ENCODE assay signal across 7 mouse cellular contexts in genomic region chr6:125099421-125099971, GRCm38 (mm10). TPM values are rescaled to one million over a fixed set of nuclear protein-coding genes. Genes with fewer than 3 reads are reported as not detected.
DNase-seq lines count a peak whose midpoint lies in the region; ATAC-seq lines count a peak whose summit lies in the region.

No protein-coding gene starts in this region.

- peak overlapping the region; percentile 44; the same call in 1 of the 2 replicates for H3K27ac ChIP-seq in limb, embryonic 13.5 days
- peak overlapping the region; percentile 63 for H3K27ac ChIP-seq in midbrain, embryonic 14.5 days (replicated peaks; ENCODE audit: low read depth, low read length)

- ATAC-seq in limb, embryonic 13.5 days (ENCODE audit: low FRiP score, low read depth): no peak
- no peak for ATAC-seq in midbrain, embryonic 14.5 days (ENCODE audit: low FRiP score, low TSS enrichment)

- 47% methylated on average over 5 of the region's 5 CpGs for WGBS in limb, embryonic 13.5 days
- 35% methylated on average over 5 of the region's 5 CpGs for WGBS in midbrain, embryonic 14.5 days

- no peaks in the 10 kb centered on the region for H3K27me3 ChIP-seq in limb, embryonic 13.5 days
- no peaks in the 10 kb centered on the region for H3K27me3 ChIP-seq in midbrain, embryonic 14.5 days (ENCODE audit: control insufficient read depth, insufficient read depth, low read length)

- H3K4me3 ChIP-seq in limb, embryonic 13.5 days: peak overlapping the region; percentile 91
- peak overlapping the region; percentile 98 for H3K4me3 ChIP-seq in midbrain, embryonic 14.5 days (replicated peaks; ENCODE audit: low read depth, low read length)

- peak overlapping the region; percentile 95 for H3K4me2 ChIP-seq in limb, embryonic 13.5 days (replicated peaks)
- H3K4me2 ChIP-seq in midbrain, embryonic 14.5 days (ENCODE audit: low read length): peak overlapping the region; percentile 85

- no peaks in the 10 kb centered on the region for H3K9me3 ChIP-seq in limb, embryonic 13.5 days
- H3K9me3 ChIP-seq in midbrain, embryonic 14.5 days (ENCODE audit: control insufficient read depth, low read length): no peaks in the 10 kb centered on the region

- H3K36me3 ChIP-seq in limb, embryonic 13.5 days: peaks cover 65% of the 10 kb centered on the region
- H3K36me3 ChIP-seq in midbrain, embryonic 14.5 days (ENCODE audit: control insufficient read depth, insufficient read depth, low read length): peaks cover 68% of the 10 kb centered on the region

- peak; percentile 75 for DNase-seq in 3134 (ENCODE audit: extremely low read depth, insufficient read length, low spot score)
- peak; percentile 51 for DNase-seq in 3T3-L1 (ENCODE audit: low read depth, low spot score)
- DNase-seq in cerebellum, postnatal 36 days: peak; percentile 34 to 36
- peak; percentile 59 to 68 for DNase-seq in heart, postnatal 10 days
- DNase-seq in midbrain, embryonic 14.5 days: peak; percentile 54
- DNase-seq in thymus, postnatal 25 days: peak; percentile 81

- peak overlapping the region; percentile 96 for H3K9ac ChIP-seq in limb, embryonic 13.5 days
- H3K9ac ChIP-seq in midbrain, embryonic 14.5 days (replicated peaks; ENCODE audit: low read length): peak overlapping the region; percentile 92; the same call in 1 of the 2 replicates

- intact Hi-C loops in heart, postnatal 10 days (cut with DNase I): loop anchor here (5.0 kb wide), 1 partner anchor 93 kb away; the partner anchor contains the start of genes Mrpl51 and Ncapd2

- H3K4me1 ChIP-seq in limb, embryonic 13.5 days: peaks cover 39% of the 10 kb centered on the region
- peaks cover 33% of the 10 kb centered on the region for H3K4me1 ChIP-seq in midbrain, embryonic 14.5 days (ENCODE audit: control insufficient read depth, insufficient read depth, low read length)

RNA-seq across cellular contexts. Expression of gene Chd4, which starts 3.7 kb away (rescaled TPM):
- total RNA-seq in heart, postnatal 10 days (2021): 100 to 1,000 TPM; 170 to 183 TPM
- 86.8 and 93.4 TPM in 2 replicates for polyA plus RNA-seq in limb, embryonic 13.5 days (2015; fragmentation: Nextera tagmentation; extraction: Ambion mirVana)
- polyA plus RNA-seq in midbrain, embryonic 14.5 days (2014; fragmentation: Nextera tagmentation; extraction: Ambion mirVana): 70.7 and 90.6 TPM in 2 replicates

RNA-seq across cellular contexts. Expression of gene Lpar5, which starts 31.8 kb away (rescaled TPM):
- total RNA-seq in heart, postnatal 10 days (2021): under 1 TPM; 0.37 to 0.53 TPM
- polyA plus RNA-seq in limb, embryonic 13.5 days (2015; fragmentation: Nextera tagmentation; extraction: Ambion mirVana): 0.45 and 0.80 TPM in 2 replicates
- 0.45 and 0.77 TPM in 2 replicates for polyA plus RNA-seq in midbrain, embryonic 14.5 days (2014; fragmentation: Nextera tagmentation; extraction: Ambion mirVana)

RNA-seq across cellular contexts. Expression of gene Nop2, which starts 32.2 kb away (rescaled TPM):
- total RNA-seq in heart, postnatal 10 days (2021): 10 to 100 TPM; 23.7 to 25.3 TPM
- polyA plus RNA-seq in limb, embryonic 13.5 days (2015; fragmentation: Nextera tagmentation; extraction: Ambion mirVana): 65.6 and 67.1 TPM in 2 replicates
- polyA plus RNA-seq in midbrain, embryonic 14.5 days (2014; fragmentation: Nextera tagmentation; extraction: Ambion mirVana): 42.7 and 46.3 TPM in 2 replicates

RNA-seq across cellular contexts. Expression of gene Iffo1, which starts 45.5 kb away (rescaled TPM):
- total RNA-seq in heart, postnatal 10 days (2021): 10 to 100 TPM; 13.0 to 17.8 TPM
- polyA plus RNA-seq in limb, embryonic 13.5 days (2015; fragmentation: Nextera tagmentation; extraction: Ambion mirVana): 31.5 and 33.1 TPM in 2 replicates
- 15.8 and 18.2 TPM in 2 replicates for polyA plus RNA-seq in midbrain, embryonic 14.5 days (2014; fragmentation: Nextera tagmentation; extraction: Ambion mirVana)

RNA-seq across cellular contexts. Expression of gene Acrbp, which starts 50.0 kb away (rescaled TPM):
- total RNA-seq in heart, postnatal 10 days (2021): 1 to 10 TPM; 2.1 to 2.8 TPM
- polyA plus RNA-seq in limb, embryonic 13.5 days (2015; fragmentation: Nextera tagmentation; extraction: Ambion mirVana): 16.5 and 19.2 TPM in 2 replicates
- 16.3 and 16.7 TPM in 2 replicates for polyA plus RNA-seq in midbrain, embryonic 14.5 days (2014; fragmentation: Nextera tagmentation; extraction: Ambion mirVana)
